Mouse (Mus musculus) neutrophil, adult 59 days (primary cell): ENCODE results near the gene Sh3gl1. TPM values are rescaled to one million over a fixed set of nuclear protein-coding genes. Genes with fewer than 3 reads are reported as not detected.

Source experiments
- total RNA-seq, 2 experiments: library from RNA; stranded (reverse); gene quantifications; 1 replicate in 1 of 2; 2 replicates in 1 of 2; pipeline ENCODE4 v1.2.4; 2023

Sh3gl1 gene
- total RNA-seq = 10 to 100 TPM; 58.7 to 59.0 TPM

DNA sequence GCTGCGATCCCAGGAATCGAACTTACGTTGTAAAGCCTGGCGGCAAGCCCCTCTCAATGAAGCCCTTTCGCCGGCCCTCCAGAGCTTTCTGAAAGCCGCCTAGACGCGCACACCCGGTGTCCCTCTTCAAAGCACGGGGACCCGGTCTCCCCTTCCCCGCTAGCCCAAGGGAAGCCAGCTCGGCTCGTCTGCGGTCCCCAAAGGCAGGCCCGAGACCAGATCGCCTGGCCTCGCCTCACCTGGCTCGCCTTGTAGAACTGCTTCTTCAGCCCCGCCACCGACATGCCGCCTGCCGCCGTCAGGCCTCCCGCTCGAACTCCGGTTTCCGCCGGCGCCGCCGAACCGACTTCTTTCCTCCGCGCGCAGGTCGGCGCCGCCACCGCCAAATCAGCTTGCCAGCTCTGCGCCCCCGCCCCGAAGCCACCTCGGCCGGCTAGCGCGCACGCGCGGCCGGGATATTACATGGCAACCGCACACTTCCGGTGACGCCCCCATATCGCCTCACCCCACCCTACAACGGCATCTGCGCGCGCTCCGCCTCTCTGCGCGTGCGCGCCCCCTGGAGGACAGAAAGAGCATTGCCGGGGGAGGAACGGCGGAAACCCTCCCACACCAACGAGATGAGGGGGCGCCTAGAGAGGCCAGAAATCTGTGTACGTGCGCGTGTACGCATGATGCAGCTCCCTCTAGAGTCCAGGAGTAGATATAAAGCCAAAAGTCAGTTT lies at the start of gene Sh3gl1:
Gene Sh3gl1 (minus strand): TSS at position 460 of the 725 bp plus-strand sequence.

DNA sequence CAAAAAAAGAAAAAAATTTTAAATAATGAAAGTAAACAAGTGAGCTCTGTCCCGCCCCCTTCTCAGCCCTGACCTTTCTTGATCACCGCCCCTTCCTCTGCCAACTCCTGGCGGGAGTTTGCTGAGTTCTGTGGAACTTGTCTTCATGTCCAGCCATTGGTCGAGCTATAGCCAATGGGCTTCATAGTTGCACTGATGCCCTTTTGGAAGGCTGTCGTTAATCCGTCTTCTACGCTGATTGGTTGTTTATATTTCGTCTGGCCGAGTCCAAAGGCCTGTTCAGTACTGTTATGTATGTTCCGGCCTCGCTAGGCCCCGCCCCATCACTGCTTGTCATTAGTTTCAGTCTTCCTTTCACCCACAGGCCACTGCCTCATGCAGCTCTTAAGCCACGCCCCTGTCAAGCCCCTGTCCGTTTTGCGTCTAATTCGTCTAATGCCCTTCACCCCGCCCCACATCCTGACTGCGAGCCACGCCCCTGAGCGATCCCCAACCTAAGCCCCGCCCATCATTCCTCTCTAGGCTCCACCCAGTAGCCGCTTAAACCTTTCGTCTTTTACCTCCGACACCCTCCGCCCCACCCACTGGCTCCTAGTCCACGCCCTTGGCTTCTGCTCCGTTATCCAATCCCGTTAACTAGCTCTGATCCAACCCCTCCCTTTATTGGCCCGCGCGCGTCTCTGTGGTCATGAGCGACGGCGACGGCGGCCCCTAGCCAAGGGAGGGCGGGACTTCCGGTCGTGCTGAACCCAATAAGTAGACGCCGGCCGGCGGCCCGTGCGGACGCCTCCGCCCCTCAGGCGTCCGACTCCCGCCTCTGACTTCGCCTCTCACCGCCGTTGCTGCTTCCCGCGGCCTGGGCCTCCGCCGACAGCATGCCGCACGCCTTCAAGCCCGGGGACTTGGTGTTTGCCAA lies 42.7 kb upstream of the Sh3gl1 start, which contains the start of gene Hdgfl2:
Gene Hdgfl2 (plus strand): TSS at position 755 of the 916 bp plus-strand sequence.

DNA sequence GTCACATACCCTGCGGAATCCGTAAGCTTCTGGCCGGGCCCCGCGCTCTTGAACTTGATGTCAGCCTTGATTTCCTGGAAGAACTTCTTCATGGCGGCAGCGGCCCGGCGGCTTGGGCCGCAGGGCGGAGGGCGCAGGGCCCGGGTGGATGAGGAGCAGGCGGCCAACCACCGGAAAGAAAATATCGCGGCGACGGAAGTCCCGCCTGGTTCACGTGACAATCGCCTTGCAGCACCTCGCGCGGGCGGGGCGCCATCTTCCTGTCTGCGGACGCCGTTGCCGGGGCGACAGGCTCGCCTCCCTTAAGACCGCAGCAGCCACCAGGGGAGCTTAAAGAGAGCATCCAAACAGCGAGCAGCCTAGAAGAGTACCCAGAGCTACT lies 38.4 kb upstream of the Sh3gl1 start, which contains the start of gene Ubxn6:
Gene Ubxn6 (minus strand): TSS at position 202 of the 382 bp plus-strand sequence.

DNA sequence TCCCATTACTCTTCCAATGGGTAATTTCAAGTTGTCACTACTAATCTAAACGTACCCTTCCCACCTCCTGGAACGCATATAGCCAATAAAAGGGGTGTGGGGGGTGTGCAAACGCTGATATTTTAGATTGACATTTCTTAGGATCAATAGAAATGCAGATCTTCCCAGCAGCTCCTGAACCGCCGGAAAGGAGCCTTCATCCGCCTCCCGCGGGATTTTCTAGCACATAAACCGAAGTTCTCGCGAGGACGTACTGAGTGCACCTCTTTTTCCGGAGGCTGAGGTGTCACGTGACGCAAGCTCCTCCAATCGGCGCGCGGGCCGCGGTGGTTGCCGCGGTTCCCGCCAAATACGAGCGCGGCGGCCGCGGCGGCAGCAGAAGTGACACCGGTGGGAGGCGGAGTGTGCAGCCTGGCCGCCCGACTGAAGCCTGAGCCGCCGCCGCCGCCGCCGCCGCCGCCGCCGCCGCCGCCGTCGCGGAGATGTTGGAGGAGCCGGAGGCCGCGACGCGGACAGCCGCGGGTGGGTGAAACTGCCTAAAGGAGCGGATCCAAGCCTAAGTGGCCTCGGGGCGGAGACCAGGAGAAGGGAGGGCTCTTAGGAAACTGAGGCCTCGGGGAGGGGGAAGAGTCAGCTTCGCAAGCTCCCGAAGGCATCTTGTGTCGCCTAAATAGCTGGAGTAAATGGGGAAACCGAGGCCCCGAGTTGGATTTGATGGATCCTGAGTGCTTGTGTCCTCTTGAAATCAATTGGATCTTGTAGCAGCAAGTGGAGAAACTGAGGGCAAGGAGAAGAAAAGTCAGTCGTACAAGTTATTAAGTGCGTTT lies 3.8 kb upstream of the Sh3gl1 start, which contains the start of gene Chaf1a:
Gene Chaf1a (plus strand): TSS at position 410 of the 827 bp plus-strand sequence.

DNA sequence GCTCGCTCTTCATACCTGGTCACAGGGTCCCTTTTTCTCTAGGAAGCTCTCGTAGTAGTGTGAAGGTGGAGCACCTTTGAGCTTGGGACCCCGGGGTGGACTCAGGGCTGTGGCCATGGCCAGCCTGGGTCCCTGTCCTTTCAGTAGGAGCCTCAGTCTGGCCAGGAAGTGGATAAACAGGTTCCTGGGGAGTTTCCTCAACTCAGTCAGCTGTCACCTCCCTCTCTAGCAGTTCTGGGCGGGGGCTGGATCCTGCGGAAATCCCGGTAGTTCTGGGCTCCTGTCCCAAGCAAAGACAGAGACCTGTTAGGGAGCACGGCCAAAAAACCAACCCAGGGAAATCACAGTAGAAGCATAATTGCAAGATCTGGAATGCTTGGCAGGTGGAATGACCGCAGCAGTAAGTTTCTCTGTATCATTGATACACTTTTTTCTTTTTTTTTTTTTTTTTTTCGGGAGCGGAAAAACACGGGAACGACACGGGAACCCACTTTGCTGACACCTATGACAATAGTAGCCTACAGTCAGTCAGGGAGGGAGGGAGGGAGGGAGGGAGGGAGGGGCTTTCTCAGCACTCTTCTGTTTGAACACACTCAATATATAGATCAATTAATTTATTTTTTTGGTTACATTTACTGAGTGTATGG lies 30.9 kb downstream of the Sh3gl1 start, which contains the start of the genes Stap2 and Mpnd:
Gene Stap2 (minus strand): TSS at position 170 of the 647 bp plus-strand sequence.
Gene Mpnd (plus strand): TSS at position 297 of the 647 bp plus-strand sequence.

DNA sequence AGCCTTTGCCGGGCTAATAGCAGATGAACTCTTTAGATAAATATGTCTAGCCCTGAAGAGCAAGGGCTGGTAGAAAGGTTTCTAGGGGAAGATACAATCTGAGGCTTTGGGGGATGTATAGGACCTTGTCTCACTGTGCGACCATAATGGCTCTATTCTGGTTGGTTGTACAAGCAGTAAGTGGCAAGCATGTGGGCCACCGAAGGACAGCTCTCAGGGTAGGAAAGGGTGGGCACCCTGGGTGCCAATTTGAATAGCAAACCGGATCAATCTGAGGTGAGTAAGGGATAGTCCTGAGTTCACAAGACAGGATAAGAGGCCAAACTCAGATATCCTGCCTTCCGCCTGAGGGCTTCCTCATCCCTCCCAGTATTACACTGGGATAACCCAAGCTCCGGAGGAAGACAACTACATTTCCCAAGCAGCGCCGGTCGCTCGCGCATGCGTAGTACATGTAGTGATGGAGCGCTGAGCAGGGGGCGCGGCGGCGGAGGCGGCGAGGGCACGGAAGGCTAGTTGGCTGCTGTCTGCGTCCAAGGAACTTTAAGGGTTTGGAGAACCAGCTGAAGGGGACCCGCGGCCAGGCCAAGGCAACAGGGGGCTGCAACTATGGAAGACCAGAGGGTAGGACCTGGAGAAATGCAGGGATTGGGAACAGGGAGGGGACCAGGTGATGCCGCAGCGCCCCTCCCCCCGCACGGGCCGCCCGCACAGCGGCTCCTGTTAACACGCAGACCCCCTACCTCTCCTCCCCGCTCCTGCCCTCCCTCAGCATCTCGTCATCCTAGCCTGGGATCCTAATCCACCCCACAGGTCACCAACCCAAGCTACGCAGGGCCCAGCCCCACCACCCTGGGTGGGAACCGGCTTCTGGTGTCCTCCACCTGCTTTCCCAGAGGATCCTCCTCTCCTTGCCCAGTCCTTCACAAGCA lies 50.1 kb downstream of the Sh3gl1 start, which contains the start of gene Fsd1:
Gene Fsd1 (plus strand): TSS at position 480 of the 932 bp plus-strand sequence.

DNA sequence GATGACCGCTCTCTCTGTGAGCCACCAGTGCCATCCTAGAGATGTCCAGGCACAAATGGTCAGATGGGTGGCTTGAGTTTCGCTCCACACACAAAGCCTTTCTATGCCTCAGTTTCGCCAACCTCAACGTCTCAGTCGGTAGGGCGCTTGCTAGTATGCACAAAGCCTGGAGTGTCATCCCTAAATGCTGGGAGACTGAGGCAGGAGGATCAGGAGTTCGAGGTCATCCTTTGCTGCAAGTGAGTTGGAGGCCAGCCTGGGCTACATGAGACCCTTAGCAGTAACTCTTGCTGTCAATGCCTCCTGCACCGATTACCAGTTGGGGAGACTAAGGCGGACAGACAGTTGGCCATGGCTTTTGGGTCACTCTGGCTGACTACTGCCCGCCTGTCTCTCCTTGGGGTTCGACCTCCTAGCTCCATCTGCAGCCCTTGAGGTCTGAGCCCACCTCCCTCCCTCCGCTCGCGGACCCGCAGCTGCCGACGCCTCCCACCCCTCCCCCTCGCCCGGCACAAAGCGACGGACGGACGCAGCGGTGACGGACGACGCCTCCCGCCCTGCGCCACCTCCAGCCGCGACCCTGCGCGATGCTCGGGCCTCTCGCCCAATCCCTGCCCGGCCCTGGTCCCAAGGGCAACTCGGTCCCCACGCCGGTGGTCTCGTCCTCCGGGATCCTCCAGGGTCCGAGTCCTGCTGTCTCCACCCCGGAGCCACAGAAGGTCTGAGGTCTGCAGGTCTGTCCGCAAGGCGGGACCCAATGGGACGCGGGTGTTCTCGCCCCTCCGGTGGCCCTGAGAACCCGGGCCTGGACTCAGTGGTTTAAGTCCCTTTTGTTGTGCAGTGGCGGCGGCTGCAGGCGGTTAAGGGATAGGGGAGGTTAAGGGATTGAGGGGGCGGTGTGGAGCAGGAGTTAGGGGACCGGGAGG lies 66.2 kb downstream of the Sh3gl1 start, which contains the start of gene Shd:
Gene Shd (plus strand): TSS at position 502 of the 926 bp plus-strand sequence.

Other genes starting within 250 kb of the Sh3gl1 start
- 1 to 10 TPM; 3.1 to 5.9 TPM for gene Zfp119a, start 157.7 kb downstream of the Sh3gl1 start, total RNA-seq
- gene Zfp959, start 144.5 kb downstream of the Sh3gl1 start, total RNA-seq = 1 to 10 TPM; 6.5 to 6.9 TPM
- 1 to 10 TPM; 4.6 to 5.2 TPM for gene Zfp119b, start 87.1 kb downstream of the Sh3gl1 start, total RNA-seq
- gene Ebi3, start 84.0 kb downstream of the Sh3gl1 start, total RNA-seq = 100 to 1,000 TPM; 124 to 153 TPM
- gene Yju2, start 77.5 kb downstream of the Sh3gl1 start, total RNA-seq = 10 to 100 TPM; 24.1 to 24.2 TPM
- gene Shd, start 66.2 kb downstream of the Sh3gl1 start, total RNA-seq = 1 to 10 TPM in 1 of 2 experiments, under 1 TPM in 1; 0.35 to 1.6 TPM
- gene Fsd1, start 50.1 kb downstream of the Sh3gl1 start, total RNA-seq = not detected
- gene Stap2, start 31.1 kb downstream of the Sh3gl1 start, total RNA-seq = 1 to 10 TPM; 1.1 to 1.5 TPM
- gene Mpnd, start 30.9 kb downstream of the Sh3gl1 start, total RNA-seq = 10 to 100 TPM; 30.8 to 35.6 TPM
- gene Chaf1a, start 3.8 kb upstream of the Sh3gl1 start, total RNA-seq = 10 to 100 TPM; 16.7 to 19.3 TPM
- 10 to 100 TPM; 29.7 to 32.1 TPM for gene Ubxn6, start 38.4 kb upstream of the Sh3gl1 start, total RNA-seq
- 10 to 100 TPM; 39.7 to 45.3 TPM for gene Hdgfl2, start 43.0 kb upstream of the Sh3gl1 start, total RNA-seq
- gene Plin4, start 73.2 kb upstream of the Sh3gl1 start, total RNA-seq = under 1 TPM; 0.31 to 0.49 TPM
- gene Plin5, start 81.0 kb upstream of the Sh3gl1 start, total RNA-seq = 1 to 10 TPM; 1.2 to 1.3 TPM
- 100 to 1,000 TPM; 165 to 222 TPM for gene Lrg1, start 85.4 kb upstream of the Sh3gl1 start, total RNA-seq
- 1 to 10 TPM; 4.3 TPM for gene Sema6b, start 103.7 kb upstream of the Sh3gl1 start, total RNA-seq
- 1 to 10 TPM; 1.3 to 1.8 TPM for gene Tnfaip8l1, start 125.8 kb upstream of the Sh3gl1 start, total RNA-seq
- gene Mydgf, start 147.3 kb upstream of the Sh3gl1 start, total RNA-seq = 10 to 100 TPM; 26.6 to 30.6 TPM
- gene Dpp9, start 182.3 kb upstream of the Sh3gl1 start, total RNA-seq = 10 to 100 TPM; 33.0 to 38.7 TPM
- gene Fem1a, start 220.2 kb upstream of the Sh3gl1 start, total RNA-seq = 10 to 100 TPM; 12.7 to 12.8 TPM
- gene Ticam1, start 240.2 kb upstream of the Sh3gl1 start, total RNA-seq = 10 to 100 TPM; 13.2 to 15.0 TPM